Mouse (Mus musculus): ENCODE results near the gene Gm9913.

DNA sequence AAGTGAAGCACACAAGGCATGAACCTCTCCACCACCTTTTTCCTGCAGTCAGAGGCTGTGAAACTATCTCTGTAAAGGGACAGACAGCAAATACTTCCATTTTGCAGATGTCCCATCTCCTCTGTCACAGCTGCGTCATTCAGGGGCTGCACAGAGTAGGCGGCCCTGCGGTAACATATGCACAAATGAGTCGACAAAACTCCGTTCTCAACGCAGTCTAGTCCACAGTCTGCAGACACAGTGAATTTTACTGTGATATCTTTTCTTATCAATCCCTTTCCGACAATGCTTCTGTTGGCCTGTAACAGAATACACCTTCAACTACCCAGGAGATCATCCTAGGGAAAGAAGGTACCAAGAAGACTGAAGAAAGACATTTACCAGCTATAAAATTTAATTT lies 6.7 kb upstream of the Gm9913 start:
- TF ChIP-seq POLR2A (IDR thresholded peaks at IDR 0.05; ENCODE audit: borderline replicate concordance, extremely low read depth, low read depth, low read length) = no peak
- TF ChIP-seq CTCF (IDR thresholded peaks at IDR 0.05; ENCODE audit: insufficient read depth, low read length) = no peak

All from lung, adult 2 months (tissue).